Mouse (Mus musculus) forebrain, embryonic 14.5 days (tissue): Measurements from ENCODE around the gene Cwf19l1. TPM values are rescaled to one million over a fixed set of nuclear protein-coding genes. Genes with fewer than 3 reads are reported as not detected.

Source experiments
- ATAC-seq: fragments of 200-750 bp; cut with Nextera tagmentation; 2 replicates; pipeline ENCODE4 v1.8.0; 2017; ENCODE audit warnings: mild to moderate bottlenecking, moderate library complexity
- DNase-seq: peaks from one replicate; pipeline ENCODE4 v3.0.0-alpha.2; 2015; ENCODE audit warnings: low spot score
- H3K27ac ChIP-seq: fragments of 300-500 bp; sonication (generic); 2 replicates; pipeline ENCODE4 v1.5.1; 2014; ENCODE audit warnings: low read depth, mild to moderate bottlenecking, control low read depth, low read length, moderate library complexity
- H3K27me3 ChIP-seq: fragments of 300-500 bp; sonication (generic); replicated peaks from 2 replicates; pipeline ENCODE4 v1.6.1; 2014; ENCODE audit warnings: low read length, control low read depth, mixed read lengths; ENCODE audit not compliant: control insufficient read depth, insufficient read depth
- H3K36me3 ChIP-seq: fragments of 300-500 bp; sonication (generic); 2 replicates; pipeline ENCODE4 v1.6.1; 2014; ENCODE audit warnings: low read length, control low read depth; ENCODE audit not compliant: control insufficient read depth, insufficient read depth
- H3K4me1 ChIP-seq: fragments of 300-500 bp; sonication (generic); 2 replicates; pipeline ENCODE4 v1.6.1; 2014; ENCODE audit warnings: antibody characterized with exemption, low read length, control low read depth; ENCODE audit not compliant: control insufficient read depth, insufficient read depth
- H3K4me2 ChIP-seq: fragments of 300-500 bp; sonication (generic); 2 replicates; pipeline ENCODE4 v1.6.1; 2014; ENCODE audit warnings: mild to moderate bottlenecking, control low read depth, low read length
- H3K4me3 ChIP-seq: fragments of 300-500 bp; sonication (generic); 2 replicates; pipeline ENCODE4 v1.5.1; 2014; ENCODE audit warnings: low read depth, low read length, control low read depth
- H3K9ac ChIP-seq: fragments of 300-500 bp; sonication (generic); 2 replicates; pipeline ENCODE4 v1.6.1; 2014; ENCODE audit warnings: mild to moderate bottlenecking, low read length, control low read depth, moderate library complexity
- H3K9me3 ChIP-seq: fragments of 300-500 bp; sonication (generic); replicated peaks from 2 replicates; pipeline ENCODE4 v1.6.1; 2016; ENCODE audit warnings: low read length, control low read depth, mixed read lengths; ENCODE audit not compliant: control insufficient read depth
- WGBS: fragments of 180-500 bp; shearing (Covaris S2); extraction: QIAGEN DNeasy Blood & Tissue Kit; methylation state at CpG from one replicate; pipeline ENCODE4 v1.1.7; 2014; 5-methylcytosine and 5-hydroxymethylcytosine counted together
- polyA plus RNA-seq: library from polyadenylated mRNA; unstranded; fragments of >200 nt; fragmentation: Nextera tagmentation; extraction: Ambion mirVana; gene quantifications from 2 replicates; pipeline ENCODE4 v1.2.1, GENCODE M21; 2014

Gene Cwf19l1
- polyA plus RNA-seq, 1 experiment from 2014 or later, result 37.3 TPM

GRCm38 (mm10) chr19:44060226-44060625 lies 75.5 kb downstream of the Cwf19l1 start:
- Histone ChIP-seq H3K9ac (no peak overlapping the region), H3K4me1 (no peaks in the 10 kb centered on the region), H3K4me2 (no peak overlapping the region), H3K27ac (no peak overlapping the region), H3K36me3 (peaks cover 45% of the 10 kb centered on the region), H3K4me3 (no peak overlapping the region), H3K9me3 (no peaks in the 10 kb centered on the region), H3K27me3 (no peaks in the 10 kb centered on the region)
- no peak for DNase-seq
- 88% methylated on average over 3 of the region's 3 CpGs for WGBS
- no peak for ATAC-seq

Other genes with a start within 250 kb of the Cwf19l1 start
- 7.2 and 7.6 TPM in 2 replicates for gene Dnmbp, start 195.7 kb downstream of the Cwf19l1 start, polyA plus RNA-seq
- 0.24 and 0.38 TPM in 2 replicates for gene Cpn1, start 149.3 kb downstream of the Cwf19l1 start, polyA plus RNA-seq
- gene Cyp2c23, start 106.7 kb downstream of the Cwf19l1 start, polyA plus RNA-seq, result 0.11 TPM in 1 of 2 replicates, not detected in the other
- 16.5 and 16.9 TPM in 2 replicates for gene Erlin1, start 66.1 kb downstream of the Cwf19l1 start, polyA plus RNA-seq
- 44.8 and 51.2 TPM in 2 replicates for gene Chuk, start 28.4 kb downstream of the Cwf19l1 start, polyA plus RNA-seq
- 165 and 168 TPM in 2 replicates for gene Bloc1s2, start 10.6 kb upstream of the Cwf19l1 start, polyA plus RNA-seq
- 0.15 TPM in 2 replicates for gene Pkd2l1, start 56.6 kb upstream of the Cwf19l1 start, polyA plus RNA-seq
- 2.0 and 2.1 TPM in 2 replicates for gene Scd3, start 67.4 kb upstream of the Cwf19l1 start, polyA plus RNA-seq
- 220 and 266 TPM in 2 replicates for gene Scd2, start 157.8 kb upstream of the Cwf19l1 start, polyA plus RNA-seq
- gene Scd4, start 197.2 kb upstream of the Cwf19l1 start, polyA plus RNA-seq, result 0.10 and 0.42 TPM in 2 replicates